Mouse (Mus musculus): ENCODE data around the gene G430095P16Rik. TPM values are rescaled to one million over a fixed set of nuclear protein-coding genes. Genes with fewer than 3 reads are reported as not detected.

Gene G430095P16Rik
- polyA plus RNA-seq, 1 experiment from 2014 or later, result 2.5 TPM

- no peak for ATAC-seq (replicated peaks; ENCODE audit: low FRiP score, low read depth)
- no peaks in the 10 kb centered on the region for H3K36me3 ChIP-seq (ENCODE audit: insufficient read depth, low read length)
- no peak for DNase-seq (ENCODE audit: low spot score)
- H3K27me3 ChIP-seq (ENCODE audit: insufficient read depth, low read length), result peaks cover 7% of the 10 kb centered on the region; the same call in 1 of the 2 replicates
- H3K4me2 ChIP-seq (ENCODE audit: low read length), result no peak overlapping the region
- no peak for TF ChIP-seq CTCF (IDR thresholded peaks at IDR 0.05; ENCODE audit: low read depth)
- H3K9me3 ChIP-seq (replicated peaks; ENCODE audit: low read length), result no peaks in the 10 kb centered on the region
- 84% methylated on average over 10 of the region's 10 CpGs for WGBS
- no peak overlapping the region for H3K4me3 ChIP-seq (replicated peaks; ENCODE audit: low read depth, low read length)
- H3K27ac ChIP-seq, result no peak overlapping the region
- H3K9ac ChIP-seq (ENCODE audit: low read depth, low read length), result no peak overlapping the region
- peaks cover 15% of the 10 kb centered on the region for H3K4me1 ChIP-seq (replicated peaks; ENCODE audit: insufficient read depth, low read length)
Measured at GRCm38 (mm10) chr8:84767221-84767620, 44.4 kb downstream of the G430095P16Rik start.

- Histone ChIP-seq H3K4me1 (replicated peaks; ENCODE audit: insufficient read depth, low read length) (peaks cover 19% of the 10 kb centered on the region), H3K4me3 (replicated peaks; ENCODE audit: low read depth, low read length) (no peak overlapping the region), H3K9me3 (replicated peaks; ENCODE audit: low read length) (no peaks in the 10 kb centered on the region), H3K9ac (ENCODE audit: low read depth, low read length) (no peak overlapping the region), H3K27me3 (ENCODE audit: insufficient read depth, low read length) (peaks cover 17% of the 10 kb centered on the region), H3K27ac (no peak overlapping the region), H3K4me2 (ENCODE audit: low read length) (no peak overlapping the region), H3K36me3 (ENCODE audit: insufficient read depth, low read length) (no peaks in the 10 kb centered on the region)
- DNase-seq (ENCODE audit: low spot score) (no peak), ATAC-seq (replicated peaks; ENCODE audit: low FRiP score, low read depth) (no peak)
- 90% methylated on average over 14 of the region's 14 CpGs for WGBS
- no peak for TF ChIP-seq CTCF (IDR thresholded peaks at IDR 0.05; ENCODE audit: low read depth)
Measured at GRCm38 (mm10) chr8:84768343-84769095, 45.7 kb downstream of the G430095P16Rik start.

- H3K4me1 ChIP-seq (replicated peaks; ENCODE audit: insufficient read depth, low read length), result peaks cover 19% of the 10 kb centered on the region
- no peak overlapping the region for H3K9ac ChIP-seq (ENCODE audit: low read depth, low read length)
- DNase-seq (ENCODE audit: low spot score) (no peak), ATAC-seq (replicated peaks; ENCODE audit: low FRiP score, low read depth) (no peak)
- no peak for TF ChIP-seq CTCF (IDR thresholded peaks at IDR 0.05; ENCODE audit: low read depth)
- no peaks in the 10 kb centered on the region for H3K9me3 ChIP-seq (replicated peaks; ENCODE audit: low read length)
- no peak overlapping the region for H3K27ac ChIP-seq
- 88% methylated on average over 8 of the region's 8 CpGs for WGBS
- peaks cover 17% of the 10 kb centered on the region for H3K27me3 ChIP-seq (ENCODE audit: insufficient read depth, low read length)
- no peak overlapping the region for H3K4me2 ChIP-seq (ENCODE audit: low read length)
- H3K4me3 ChIP-seq (replicated peaks; ENCODE audit: low read depth, low read length), result no peak overlapping the region
- no peaks in the 10 kb centered on the region for H3K36me3 ChIP-seq (ENCODE audit: insufficient read depth, low read length)
Measured at GRCm38 (mm10) chr8:84769324-84769723, 46.5 kb downstream of the G430095P16Rik start.

- Histone ChIP-seq H3K36me3 (ENCODE audit: insufficient read depth, low read length) (no peaks in the 10 kb centered on the region), H3K4me3 (replicated peaks; ENCODE audit: low read depth, low read length) (no peak overlapping the region), H3K27me3 (ENCODE audit: insufficient read depth, low read length) (peaks cover 22% of the 10 kb centered on the region), H3K27ac (no peak overlapping the region), H3K9ac (ENCODE audit: low read depth, low read length) (no peak overlapping the region), H3K9me3 (replicated peaks; ENCODE audit: low read length) (no peaks in the 10 kb centered on the region), H3K4me1 (replicated peaks; ENCODE audit: insufficient read depth, low read length) (peaks cover 19% of the 10 kb centered on the region), H3K4me2 (ENCODE audit: low read length) (no peak overlapping the region)
- no peak for DNase-seq (ENCODE audit: low spot score)
- no peak for TF ChIP-seq CTCF (IDR thresholded peaks at IDR 0.05; ENCODE audit: low read depth)
- ATAC-seq (replicated peaks; ENCODE audit: low FRiP score, low read depth), result no peak
- 38% methylated on average over 12 of the region's 12 CpGs for WGBS
Measured at GRCm38 (mm10) chr8:84770100-84770953, 47.5 kb downstream of the G430095P16Rik start.

- no peak overlapping the region for H3K27ac ChIP-seq
- no peaks in the 10 kb centered on the region for H3K36me3 ChIP-seq (ENCODE audit: insufficient read depth, low read length)
- DNase-seq (ENCODE audit: low spot score) (no peak), ATAC-seq (replicated peaks; ENCODE audit: low FRiP score, low read depth) (no peak)
- H3K9me3 ChIP-seq (replicated peaks; ENCODE audit: low read length), result no peaks in the 10 kb centered on the region
- H3K4me3 ChIP-seq (replicated peaks; ENCODE audit: low read depth, low read length), result no peak overlapping the region
- no peak overlapping the region for H3K9ac ChIP-seq (ENCODE audit: low read depth, low read length)
- TF ChIP-seq CTCF (IDR thresholded peaks at IDR 0.05; ENCODE audit: low read depth), result no peak
- whole genome bisulfite sequencing, result 33% methylated on average over 5 of the region's 5 CpGs
- peak overlapping the region; percentile 37; the same call in 1 of the 2 replicates for H3K4me2 ChIP-seq (ENCODE audit: low read length)
- H3K27me3 ChIP-seq (ENCODE audit: insufficient read depth, low read length), result peaks cover 29% of the 10 kb centered on the region
- peaks cover 15% of the 10 kb centered on the region for H3K4me1 ChIP-seq (replicated peaks; ENCODE audit: insufficient read depth, low read length)
Measured at GRCm38 (mm10) chr8:84771000-84771687, 48.3 kb downstream of the G430095P16Rik start.

- ATAC-seq (replicated peaks; ENCODE audit: low FRiP score, low read depth) (no peak), DNase-seq (ENCODE audit: low spot score) (no peak)
- Histone ChIP-seq H3K9me3 (replicated peaks; ENCODE audit: low read length) (no peaks in the 10 kb centered on the region), H3K4me3 (replicated peaks; ENCODE audit: low read depth, low read length) (no peak overlapping the region), H3K9ac (ENCODE audit: low read depth, low read length) (no peak overlapping the region), H3K36me3 (ENCODE audit: insufficient read depth, low read length) (no peaks in the 10 kb centered on the region), H3K27me3 (ENCODE audit: insufficient read depth, low read length) (peaks cover 34% of the 10 kb centered on the region), H3K4me1 (replicated peaks; ENCODE audit: insufficient read depth, low read length) (peaks cover 15% of the 10 kb centered on the region), H3K4me2 (ENCODE audit: low read length) (peak overlapping the region; percentile 37), H3K27ac (no peak overlapping the region)
- WGBS, result 22% methylated on average over 34 of the region's 34 CpGs
- TF ChIP-seq CTCF (IDR thresholded peaks at IDR 0.05; ENCODE audit: low read depth), result no peak
Measured at GRCm38 (mm10) chr8:84771941-84772378, 49.2 kb downstream of the G430095P16Rik start.
